Mouse (Mus musculus): ENCODE data around the gene Mgat5.

DNA sequence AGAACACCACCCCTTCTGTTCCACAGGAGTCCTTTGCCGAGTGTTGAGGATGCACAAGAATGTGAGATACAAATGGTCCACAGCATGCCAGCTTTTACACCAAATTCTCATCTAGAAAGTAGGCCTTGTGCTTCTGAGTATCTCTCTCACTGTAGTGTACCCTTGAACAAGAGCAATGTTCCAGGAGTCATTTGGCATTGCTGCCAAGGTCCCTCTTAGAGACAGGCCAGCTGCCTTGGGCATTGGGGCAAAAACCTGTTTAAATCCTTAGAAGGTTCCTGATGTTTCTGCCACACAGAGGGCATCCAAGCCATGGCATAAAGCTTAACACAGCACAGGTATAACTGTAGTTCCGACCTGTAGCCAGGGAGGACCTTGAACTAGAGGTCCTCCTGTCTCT is 189.9 kb downstream of the Mgat5 start:
- TF ChIP-seq CTCF (IDR thresholded peaks at IDR 0.05; ENCODE audit: borderline replicate concordance, control insufficient read depth, extremely low read depth, insufficient read depth, low read length, poor library complexity) (no peak), POLR2A (IDR thresholded peaks at IDR 0.05; ENCODE audit: control insufficient read depth, extremely low read depth, insufficient read depth, low read length, poor library complexity) (no peak)

All from thymus, adult 2 months (tissue).